Mouse (Mus musculus): ENCODE results near the gene Smarcd3. TPM values are rescaled to one million over a fixed set of nuclear protein-coding genes. Genes with fewer than 3 reads are reported as not detected.

Smarcd3 gene
- total and polyA plus RNA-seq, 3 experiments, result 1.3 to 2.2 TPM; not detected in 1

DNA sequence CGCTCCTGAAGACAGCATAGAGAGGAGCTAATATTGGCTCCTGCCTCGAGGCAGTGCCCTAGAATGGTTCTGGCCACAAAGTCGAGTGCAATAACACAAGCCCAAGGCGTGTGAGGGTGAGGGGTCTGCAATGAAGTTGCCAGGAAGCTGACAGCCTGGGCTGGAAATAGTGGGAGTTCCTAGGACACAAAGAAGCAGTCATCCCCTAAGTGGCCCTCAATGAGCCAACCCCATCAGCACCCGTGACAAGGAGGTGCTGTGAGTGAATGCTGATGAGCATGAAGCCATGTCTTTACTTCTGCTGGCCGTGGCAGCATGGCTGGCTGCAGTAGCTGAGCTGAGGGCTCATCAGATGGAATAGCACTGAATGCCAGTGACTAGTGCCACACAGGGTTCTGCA lies 9.1 kb downstream of the Smarcd3 start:
- in situ Hi-C loops (cut with MboI; ENCODE audit: low pct_ligation_motif_present, low pct_unique_long_range_greater_than_20kb, low sequenced_read_pairs) (no loop called here), dilution Hi-C loops (cut with MboI; ENCODE audit: extremely low pct_ligation_motif_present, extremely low pct_unique_long_range_greater_than_20kb, low sequenced_read_pairs) (no loop called here)
- no peak for DNase-seq (ENCODE audit: extremely low read depth)
- Histone ChIP-seq H3K4me2 (ENCODE audit: insufficient read depth, low read depth, poor library complexity, severe bottlenecking) (no peak overlapping the region), H3K27me3 (replicated peaks) (peaks cover 44% of the 10 kb centered on the region), H3K27ac (ENCODE audit: insufficient read depth, low read depth) (no peak overlapping the region), H3K9me3 (replicated peaks; ENCODE audit: low read length) (no peaks in the 10 kb centered on the region), H3K4me3 (replicated peaks in 1 of 3; ENCODE audit: low read depth in 2 of 3, low read length in 2 of 3, poor library complexity in 1 of 3) (no peak overlapping the region), H3K79me2 (replicated peaks; ENCODE audit: control insufficient read depth, extremely low read depth, insufficient read depth, poor library complexity, severe bottlenecking) (no peaks in the 10 kb centered on the region), H3K9ac (ENCODE audit: insufficient read depth, low read depth) (no peak overlapping the region), H3K4me1 (ENCODE audit: control insufficient read depth in 1 of 2, insufficient read depth in 2 of 2) (no peaks in the 10 kb centered on the region), H3K36me3 (replicated peaks in 1 of 2; ENCODE audit: control insufficient read depth in 1 of 2, insufficient read depth in 1 of 2, low read length in 1 of 2) (no peaks in the 10 kb centered on the region)
- no peak for TF ChIP-seq HCFC1 (IDR thresholded peaks at IDR 0.05; ENCODE audit: low read depth, low read length)
- no peak for TF ChIP-seq ZC3H11A (IDR thresholded peaks at IDR 0.05; ENCODE audit: low read depth, low read length)
- no peak for TF ChIP-seq UBTF (IDR thresholded peaks at IDR 0.05; ENCODE audit: low read depth, low read length)
- TF ChIP-seq SMC3 (IDR thresholded peaks at IDR 0.05; ENCODE audit: low read depth, low read length), result no peak
- TF ChIP-seq MAZ (IDR thresholded peaks at IDR 0.05; ENCODE audit: low read depth, low read length), result no peak
- no peak for TF ChIP-seq RCOR1 (conservative IDR thresholded peaks at IDR 0.05; ENCODE audit: low read depth, low read length)
- TF ChIP-seq TCF12 (IDR thresholded peaks at IDR 0.05; ENCODE audit: low read depth, low read length), result no peak
- TF ChIP-seq CTCF (conservative IDR thresholded peaks at IDR 0.05 in 1 of 2, IDR thresholded peaks at IDR 0.05 in 1 of 2; ENCODE audit: low read depth in 2 of 2, low read length in 2 of 2), result no peak
- no peak for TF ChIP-seq ZNF384 (IDR thresholded peaks at IDR 0.05; ENCODE audit: low read depth, low read length)
- no peak for TF ChIP-seq USF2 (conservative IDR thresholded peaks at IDR 0.05; ENCODE audit: low read depth, low read length)
- no peak for TF ChIP-seq POLR2AphosphoS2 (IDR thresholded peaks at IDR 0.05; ENCODE audit: low read depth, low read length)
- no peak for TF ChIP-seq EP300 (IDR thresholded peaks at IDR 0.05; ENCODE audit: low read length)
- no peak for TF ChIP-seq JUND (conservative IDR thresholded peaks at IDR 0.05; ENCODE audit: low read depth, low read length)
- no peak for TF ChIP-seq E2F4 (IDR thresholded peaks at IDR 0.05; ENCODE audit: insufficient replicate concordance, low read depth, low read length)
- no peak for TF ChIP-seq MAX (IDR thresholded peaks at IDR 0.05; ENCODE audit: low read length)
- TF ChIP-seq BHLHE40 (IDR thresholded peaks at IDR 0.05; ENCODE audit: low read depth, low read length), result no peak
- no peak for TF ChIP-seq ETS1 (conservative IDR thresholded peaks at IDR 0.05; ENCODE audit: low read depth, low read length)
- TF ChIP-seq CHD1 (IDR thresholded peaks at IDR 0.05; ENCODE audit: low read depth, low read length), result no peak
- no peak for TF ChIP-seq MAFK (IDR thresholded peaks at IDR 0.05; ENCODE audit: insufficient replicate concordance, low read length)

DNA sequence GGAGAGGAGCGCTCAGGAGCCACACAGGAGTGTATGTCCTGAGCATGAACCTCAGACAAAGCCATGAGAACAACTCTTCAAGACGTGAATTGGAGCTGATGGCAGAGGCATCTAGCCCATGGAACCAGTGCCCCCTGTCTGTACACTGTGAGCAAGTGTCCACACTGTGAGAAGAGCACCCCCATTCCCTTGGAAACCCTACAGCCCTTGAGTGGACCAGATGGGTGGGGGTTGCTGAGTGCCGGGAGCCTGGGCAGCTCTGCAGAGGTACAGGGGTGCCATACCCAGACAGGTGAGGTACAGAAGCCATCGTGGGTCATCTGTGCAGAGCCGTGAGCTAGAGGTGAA lies 11.9 kb downstream of the Smarcd3 start:
- DNase-seq (ENCODE audit: extremely low read depth), result no peak
- no peak overlapping the region for H3K4me3 ChIP-seq (replicated peaks in 1 of 3; ENCODE audit: low read depth in 2 of 3, low read length in 2 of 3, poor library complexity in 1 of 3)
- peaks cover 37% of the 10 kb centered on the region for H3K27me3 ChIP-seq (replicated peaks)
- no peaks in the 10 kb centered on the region for H3K9me3 ChIP-seq (replicated peaks; ENCODE audit: low read length)
- no peaks in the 10 kb centered on the region for H3K36me3 ChIP-seq (replicated peaks in 1 of 2; ENCODE audit: control insufficient read depth in 1 of 2, insufficient read depth in 1 of 2, low read length in 1 of 2)
- TF ChIP-seq NELFE (IDR thresholded peaks at IDR 0.05; ENCODE audit: low read depth, low read length) (no peak), BHLHE40 (IDR thresholded peaks at IDR 0.05; ENCODE audit: low read depth, low read length) (no peak), ELF1 (IDR thresholded peaks at IDR 0.05; ENCODE audit: low read depth, low read length) (no peak), SIN3A (IDR thresholded peaks at IDR 0.05; ENCODE audit: low read length) (no peak), EP300 (IDR thresholded peaks at IDR 0.05; ENCODE audit: low read length) (no peak), ZMIZ1 (IDR thresholded peaks at IDR 0.05; ENCODE audit: low read depth, low read length) (no peak), RCOR1 (conservative IDR thresholded peaks at IDR 0.05; ENCODE audit: low read depth, low read length) (no peak), ZC3H11A (IDR thresholded peaks at IDR 0.05; ENCODE audit: low read depth, low read length) (no peak), E2F4 (IDR thresholded peaks at IDR 0.05; ENCODE audit: insufficient replicate concordance, low read depth, low read length) (no peak), MAZ (IDR thresholded peaks at IDR 0.05; ENCODE audit: low read depth, low read length) (no peak), SMC3 (IDR thresholded peaks at IDR 0.05; ENCODE audit: low read depth, low read length) (no peak), IRF4 (IDR thresholded peaks at IDR 0.05; ENCODE audit: low read depth, low read length) (no peak), ETS1 (conservative IDR thresholded peaks at IDR 0.05; ENCODE audit: low read depth, low read length) (no peak), USF1 (IDR thresholded peaks at IDR 0.05; ENCODE audit: low read depth, low read length) (no peak), MXI1 (IDR thresholded peaks at IDR 0.05; ENCODE audit: low read depth, low read length) (no peak), NRF1 (IDR thresholded peaks at IDR 0.05; ENCODE audit: low read depth, low read length) (no peak), PAX5 (IDR thresholded peaks at IDR 0.05; ENCODE audit: low read length) (no peak)
- H3K4me2 ChIP-seq (ENCODE audit: insufficient read depth, low read depth, poor library complexity, severe bottlenecking), result no peak overlapping the region
- H3K79me2 ChIP-seq (replicated peaks; ENCODE audit: control insufficient read depth, extremely low read depth, insufficient read depth, poor library complexity, severe bottlenecking), result no peaks in the 10 kb centered on the region
- dilution Hi-C loops (cut with MboI; ENCODE audit: extremely low pct_ligation_motif_present, extremely low pct_unique_long_range_greater_than_20kb, low sequenced_read_pairs) (no loop called here), in situ Hi-C loops (cut with MboI; ENCODE audit: low pct_ligation_motif_present, low pct_unique_long_range_greater_than_20kb, low sequenced_read_pairs) (no loop called here)
- H3K4me1 ChIP-seq (ENCODE audit: control insufficient read depth in 1 of 2, insufficient read depth in 2 of 2), result peaks cover 0 to 13% of the 10 kb centered on the region in 2 experiments; a peak in 2 of 4 replicates
- H3K9ac ChIP-seq (ENCODE audit: insufficient read depth, low read depth), result no peak overlapping the region
- no peak overlapping the region for H3K27ac ChIP-seq (ENCODE audit: insufficient read depth, low read depth)
